Mouse (Mus musculus) c-Kit-positive CD71-negative TER-119-negative erythroid progenitor cells, embryonic 14.5 days (primary cell): ENCODE data around the gene Mical3.

Source experiments
- DNase-seq: peaks from one replicate; pipeline ENCODE4 v3.0.0-alpha.2; 2013; ENCODE audit warnings: low read depth

Gene Mical3

GRCm38 (mm10) chr6:120901776-120902645 lies 228.8 kb downstream of the Mical3 start:
- DNase-seq: no peak

- DNase-seq: no peak
These were observed 232.5 kb downstream of the Mical3 start for GRCm38 (mm10) chr6:120898188-120898833.

DNA sequence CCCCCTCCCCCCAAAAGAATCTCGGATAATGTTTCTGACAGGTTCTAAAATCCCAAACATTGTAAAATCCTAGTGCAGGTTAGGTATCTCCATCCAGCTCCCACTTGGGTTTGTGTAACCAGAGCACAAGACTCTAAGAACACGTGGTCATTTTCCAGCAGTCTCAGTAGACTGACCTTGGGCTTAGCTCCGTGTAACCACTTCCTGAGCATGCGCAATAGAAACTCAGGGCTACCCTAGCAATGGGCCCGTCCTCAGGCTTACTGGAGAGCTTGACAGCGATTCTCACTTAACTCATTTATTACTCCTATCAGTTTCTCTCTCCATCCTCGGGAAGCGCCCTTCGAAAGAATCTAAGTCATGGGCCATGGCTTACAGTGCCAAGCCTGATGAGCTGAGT lies 236.3 kb downstream of the Mical3 start:
- no peak for DNase-seq

DNA sequence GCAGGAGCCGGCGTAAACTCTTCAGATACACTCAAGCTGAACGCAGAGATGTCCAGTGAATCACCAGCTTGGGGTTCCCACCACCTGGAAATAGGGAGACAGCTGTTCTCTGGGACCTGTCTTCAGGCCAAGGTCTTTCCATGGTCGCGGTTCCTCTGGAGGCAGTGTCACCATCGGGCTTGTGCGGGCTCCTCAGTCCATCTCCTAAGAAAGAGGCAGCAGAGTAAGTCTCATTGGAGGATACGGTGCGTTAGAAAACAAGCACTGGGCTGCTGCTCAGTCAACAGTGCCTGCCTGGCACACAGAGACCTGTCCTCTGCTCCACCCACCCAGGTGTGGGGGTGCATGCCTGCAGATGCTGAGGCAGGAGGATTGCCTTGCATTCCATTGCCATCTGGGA lies 236.7 kb downstream of the Mical3 start:
- DNase-seq: no peak

DNA sequence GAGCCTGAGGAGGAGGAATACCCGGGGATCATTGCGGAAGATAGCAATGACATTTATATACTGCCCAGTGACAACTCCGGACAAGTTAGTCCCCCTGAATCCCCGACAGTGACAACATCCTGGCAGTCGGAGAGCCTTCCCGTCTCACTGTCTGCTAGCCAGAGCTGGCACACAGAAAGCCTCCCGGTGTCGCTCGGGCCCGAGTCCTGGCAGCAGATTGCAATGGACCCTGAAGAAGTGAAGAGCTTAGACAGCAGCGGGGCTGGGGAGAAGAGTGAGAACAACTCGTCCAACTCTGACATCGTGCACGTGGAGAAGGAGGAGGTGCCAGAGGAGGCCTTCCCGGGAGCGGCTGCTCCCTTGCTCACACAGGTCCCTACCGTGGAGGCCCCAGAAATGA lies 244.1 kb downstream of the Mical3 start:
- no peak for DNase-seq

DNA sequence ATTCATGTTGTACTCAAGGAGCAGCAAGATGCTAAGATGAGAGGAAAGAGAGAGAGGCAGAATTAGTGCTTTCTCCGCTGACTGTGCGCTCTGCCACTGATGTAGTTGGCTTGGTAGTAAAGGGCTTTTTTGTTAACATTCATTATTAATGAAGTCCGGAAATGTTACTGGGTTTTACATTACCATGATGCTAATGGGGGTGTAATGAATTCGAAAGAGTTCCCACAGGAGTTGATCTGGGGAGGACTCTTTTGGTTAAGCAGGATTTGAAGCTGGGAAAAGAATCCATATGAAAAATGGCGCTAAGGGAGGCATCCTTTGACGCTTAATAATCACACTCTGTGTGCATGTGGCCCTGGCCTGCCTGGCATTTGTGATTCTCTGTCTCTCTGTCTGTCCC lies 246.4 kb downstream of the Mical3 start:
- no peak for DNase-seq
